Mouse (Mus musculus): ENCODE measurements around the gene Mcf2l.

- TF ChIP-seq CTCF (conservative IDR thresholded peaks at IDR 0.05; ENCODE audit: low read length) (no peak), POU5F1 (IDR thresholded peaks at IDR 0.05; ENCODE audit: borderline replicate concordance, low read length) (no peak)
Measured at GRCm38 (mm10) chr8:13037015-13037414, 163.4 kb downstream of the Mcf2l start, which contains the start of gene F10.

Data from E14TG2a.4 (cell line).